Mouse (Mus musculus): Measurements from ENCODE around the gene Shc2.

The Shc2 gene

DNA sequence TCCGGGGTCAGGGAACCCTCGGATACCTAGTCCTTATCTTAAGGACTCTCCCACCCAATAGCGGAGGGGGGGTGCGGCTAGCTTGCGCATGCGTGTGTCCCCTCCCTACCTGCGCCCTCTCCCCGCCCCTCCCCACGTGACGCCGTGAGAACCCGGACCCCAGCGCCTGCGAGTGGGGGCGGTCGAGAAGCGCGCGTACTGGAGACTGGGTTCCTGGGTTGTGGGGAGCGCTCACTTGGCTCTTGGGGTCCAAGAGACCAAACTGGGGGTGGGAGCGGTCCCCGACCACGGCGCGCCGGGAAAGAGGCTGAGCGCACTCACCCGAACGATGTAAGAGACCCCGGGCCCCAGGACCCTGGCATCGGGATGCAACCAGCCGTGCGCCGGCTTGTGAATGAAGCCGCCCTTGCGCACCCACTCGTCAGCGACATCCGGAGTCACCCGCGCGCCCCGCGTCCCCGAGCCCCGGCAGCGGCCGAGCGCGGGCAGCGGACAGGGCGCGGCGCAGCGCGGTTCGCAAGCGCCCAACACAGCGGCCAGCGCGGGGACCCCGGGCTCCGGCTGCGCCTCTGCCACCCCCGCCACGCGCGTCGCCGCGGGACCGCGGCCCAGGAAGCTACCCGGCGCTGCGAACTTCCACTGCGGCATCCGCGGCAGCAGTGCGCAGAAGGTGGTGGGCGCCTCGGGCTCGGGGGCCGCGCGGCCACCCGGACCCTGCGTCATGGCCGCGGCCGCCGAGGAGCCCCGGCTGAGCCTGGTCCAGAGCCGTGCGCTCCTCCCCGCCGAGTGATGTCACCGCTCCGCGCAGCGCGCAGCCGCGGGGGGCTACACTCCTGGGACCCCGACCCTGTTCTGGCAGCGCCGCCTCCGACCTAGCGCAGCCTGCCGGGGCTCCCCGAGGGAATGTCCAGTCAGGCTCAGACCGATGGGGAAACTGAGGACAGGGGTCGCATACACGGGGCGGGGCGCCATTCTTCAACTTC lies at the start of gene Shc2:
Gene Shc2, minus strand, starts transcription at position 791 of the 983 bp plus-strand sequence.
- peak; percentile 78 for DNase-seq

DNA sequence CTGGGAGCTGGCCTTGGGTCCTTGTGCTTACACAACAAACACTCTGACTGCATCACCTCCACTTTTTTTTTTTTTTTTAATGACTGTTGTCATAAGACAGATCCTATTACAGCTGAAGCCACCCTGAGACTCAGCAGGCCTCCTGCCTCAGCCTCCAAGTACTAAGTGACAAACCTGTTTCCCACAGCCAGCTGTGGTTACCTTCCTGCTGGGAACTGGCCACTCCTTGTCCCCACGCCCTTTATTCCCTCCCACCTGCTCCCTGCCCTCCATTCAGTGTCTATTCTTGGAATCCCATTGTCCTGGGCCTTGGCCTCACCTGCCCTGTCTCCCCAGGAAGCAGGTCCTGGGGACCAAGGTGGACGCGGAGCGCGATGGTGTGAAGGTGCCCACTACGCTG lies 49.8 kb upstream of the Shc2 start:
- no peak for DNase-seq

DNA sequence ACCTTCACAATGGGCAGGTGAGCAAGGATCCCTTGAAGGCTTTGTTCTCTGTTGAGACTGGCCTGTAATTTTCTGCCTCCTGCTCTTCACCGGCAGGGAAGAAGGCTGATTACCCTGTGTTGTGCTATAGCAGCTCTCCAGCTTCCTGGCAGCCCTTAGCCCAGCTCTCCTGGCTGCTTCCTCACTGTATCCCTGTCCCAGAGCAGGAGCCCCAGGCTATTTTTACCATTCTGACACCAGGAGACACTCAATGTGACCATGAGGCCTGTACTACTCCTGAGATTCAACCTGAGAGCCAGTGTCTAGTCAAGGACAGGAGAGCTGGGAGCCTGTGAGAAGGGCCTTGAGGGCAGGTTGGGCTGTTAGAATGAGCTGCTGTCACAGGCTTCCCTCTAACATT lies 49.0 kb upstream of the Shc2 start:
- no peak for DNase-seq

DNA sequence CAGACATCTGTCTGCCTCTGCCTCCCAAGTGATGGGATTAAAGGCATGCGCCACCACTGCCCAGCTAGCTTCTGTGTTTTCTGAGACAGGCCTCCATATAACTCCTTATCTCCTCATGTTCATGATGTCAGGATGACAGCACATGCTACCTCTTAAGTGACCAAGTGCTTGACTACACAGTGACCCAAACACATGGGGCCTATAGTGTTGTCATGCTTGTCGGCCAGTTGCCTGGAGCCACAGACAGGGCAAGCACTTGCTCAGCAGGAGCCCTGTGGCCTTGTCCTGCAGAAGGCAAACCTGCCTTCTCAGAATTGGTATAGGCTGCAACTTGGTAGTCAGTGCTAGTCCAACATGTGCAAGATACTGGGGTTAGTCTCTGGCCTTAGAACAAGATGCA lies 48.5 kb upstream of the Shc2 start:
- no peak for DNase-seq

GRCm38 (mm10) chr10:79684770-79685600 lies 47.3 kb upstream of the Shc2 start:
- no peak for DNase-seq

DNA sequence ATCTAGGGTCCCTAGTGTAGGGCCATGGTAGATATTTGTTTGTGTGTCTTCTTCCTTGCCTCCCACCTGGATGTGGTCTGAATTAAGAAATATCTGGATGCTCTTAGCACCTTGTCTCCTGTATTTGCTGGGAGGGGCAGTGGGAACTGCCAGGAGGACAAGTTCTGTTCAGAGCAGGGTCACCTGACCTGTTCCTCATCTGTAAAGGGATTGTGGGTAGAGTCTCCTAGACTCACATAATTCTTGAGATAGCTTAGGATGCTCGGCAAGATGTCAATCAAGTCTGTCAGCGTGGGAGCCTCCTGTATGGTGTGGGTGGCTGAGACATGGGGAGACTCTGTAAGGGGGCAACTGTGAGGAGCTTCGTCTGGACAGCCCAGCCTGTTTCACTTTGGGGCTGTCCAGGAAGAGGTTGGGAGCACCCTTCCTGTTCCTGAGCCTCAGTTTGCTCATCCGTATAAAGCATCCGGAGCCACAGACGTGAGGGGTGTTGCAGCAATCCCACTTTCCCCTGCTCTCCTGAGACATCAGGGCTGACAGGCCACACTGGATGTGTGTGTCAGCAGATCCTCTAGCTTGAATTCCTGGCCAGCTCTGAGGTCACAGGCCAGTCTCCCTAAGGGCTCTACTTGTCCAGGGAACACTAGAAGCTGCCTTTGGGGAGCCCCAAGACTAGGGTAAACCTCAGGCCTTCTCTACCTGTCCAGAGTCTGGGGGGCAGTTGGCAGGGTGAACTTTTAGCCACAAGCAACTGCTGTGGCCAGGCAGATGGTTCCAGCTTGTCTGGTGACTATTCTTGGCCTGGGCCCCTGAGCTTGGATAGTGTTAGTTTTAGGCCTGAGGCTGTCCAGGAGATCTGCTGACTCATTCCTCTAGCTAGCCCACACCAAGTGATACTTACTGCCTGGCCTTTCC lies 46.3 kb upstream of the Shc2 start:
- DNase-seq: no peak

DNA sequence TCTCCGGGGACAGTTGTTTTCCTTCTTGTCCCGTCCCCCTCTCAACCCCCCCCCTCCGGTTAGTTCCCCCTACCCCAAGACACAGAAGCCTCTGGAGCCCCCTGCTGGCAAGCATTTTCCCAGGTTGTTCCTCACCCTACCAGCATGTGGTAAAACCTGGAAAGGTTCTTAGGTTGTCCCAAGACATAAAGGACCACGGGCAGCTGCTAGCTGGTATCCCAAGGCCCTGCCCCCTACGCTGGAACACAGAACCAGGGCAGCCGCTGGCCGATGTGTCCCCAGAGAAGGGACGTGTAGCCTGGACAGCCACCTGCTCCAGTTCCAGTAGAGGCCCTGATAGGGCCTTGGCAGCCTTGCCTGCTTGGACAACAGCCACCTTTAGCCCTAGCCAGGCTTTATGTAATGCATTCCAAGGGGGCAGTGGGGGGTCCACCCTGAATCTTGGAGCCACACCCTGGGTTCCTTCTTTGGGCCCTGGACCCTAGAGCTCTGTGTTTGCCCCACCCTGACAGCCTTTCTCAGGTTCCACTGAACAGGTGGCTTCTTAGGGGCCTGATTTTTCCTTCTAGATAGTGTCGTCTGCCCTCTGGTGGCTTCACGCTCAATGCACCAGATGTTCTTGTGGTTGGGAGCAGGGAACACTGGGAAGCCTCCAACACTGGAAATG lies 45.3 kb upstream of the Shc2 start:
- peak; percentile 69 for DNase-seq

DNA sequence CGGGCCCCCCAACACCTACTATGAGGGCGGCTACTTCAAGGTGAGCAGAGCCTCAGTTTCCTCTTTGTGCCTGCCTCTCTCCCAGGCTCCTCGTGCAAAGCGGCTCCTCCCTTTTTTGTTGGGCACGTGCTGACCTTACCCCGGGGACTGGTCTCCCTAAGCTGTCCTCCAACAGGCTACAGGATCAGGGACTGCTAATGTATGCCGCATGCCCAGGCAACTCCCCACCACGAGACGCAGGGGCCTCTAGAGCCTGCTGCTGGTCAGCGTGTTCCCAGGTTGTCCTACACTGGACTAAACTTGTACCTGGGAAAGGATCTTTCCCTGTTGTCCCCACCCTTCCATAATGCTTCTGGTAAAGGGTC lies 44.8 kb upstream of the Shc2 start:
- DNase-seq: peak; percentile 62

DNA sequence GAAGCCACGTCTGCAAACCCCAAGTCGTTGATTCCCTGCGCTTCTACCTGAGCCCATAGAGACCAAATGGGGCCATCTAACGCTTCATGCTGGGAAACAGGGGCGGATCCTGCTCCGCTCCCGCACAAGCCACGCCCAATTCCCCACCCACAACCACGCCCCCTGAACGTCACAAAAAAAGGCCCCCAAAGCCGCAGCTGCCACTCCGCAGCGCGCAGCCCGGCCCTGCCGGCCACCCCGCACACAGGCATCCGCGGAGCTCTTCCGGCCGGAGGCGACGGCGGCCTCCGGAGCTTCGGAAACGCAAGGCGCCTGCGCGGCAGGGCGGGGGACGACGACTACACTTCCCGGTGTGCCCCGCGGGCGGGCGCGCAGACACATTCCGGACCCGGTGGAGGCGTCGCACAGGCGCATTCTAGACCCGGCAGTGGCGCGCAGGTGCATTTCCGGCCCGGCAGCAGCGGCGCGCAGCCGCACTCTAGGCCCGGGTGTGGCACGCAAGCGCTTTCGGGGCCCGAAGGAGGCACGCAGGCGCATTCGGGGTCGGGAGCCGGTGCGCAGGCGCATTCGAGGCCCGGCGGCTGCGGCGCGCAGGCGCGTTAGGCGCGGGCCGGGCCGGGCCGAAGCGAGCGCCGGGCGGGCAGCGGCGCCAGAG lies 44.0 kb upstream of the Shc2 start, which contains the start of gene Cdc34:
Gene Cdc34, plus strand, starts transcription at position 605 of the 655 bp plus-strand sequence.
- DNase-seq: peak; percentile 100

DNA sequence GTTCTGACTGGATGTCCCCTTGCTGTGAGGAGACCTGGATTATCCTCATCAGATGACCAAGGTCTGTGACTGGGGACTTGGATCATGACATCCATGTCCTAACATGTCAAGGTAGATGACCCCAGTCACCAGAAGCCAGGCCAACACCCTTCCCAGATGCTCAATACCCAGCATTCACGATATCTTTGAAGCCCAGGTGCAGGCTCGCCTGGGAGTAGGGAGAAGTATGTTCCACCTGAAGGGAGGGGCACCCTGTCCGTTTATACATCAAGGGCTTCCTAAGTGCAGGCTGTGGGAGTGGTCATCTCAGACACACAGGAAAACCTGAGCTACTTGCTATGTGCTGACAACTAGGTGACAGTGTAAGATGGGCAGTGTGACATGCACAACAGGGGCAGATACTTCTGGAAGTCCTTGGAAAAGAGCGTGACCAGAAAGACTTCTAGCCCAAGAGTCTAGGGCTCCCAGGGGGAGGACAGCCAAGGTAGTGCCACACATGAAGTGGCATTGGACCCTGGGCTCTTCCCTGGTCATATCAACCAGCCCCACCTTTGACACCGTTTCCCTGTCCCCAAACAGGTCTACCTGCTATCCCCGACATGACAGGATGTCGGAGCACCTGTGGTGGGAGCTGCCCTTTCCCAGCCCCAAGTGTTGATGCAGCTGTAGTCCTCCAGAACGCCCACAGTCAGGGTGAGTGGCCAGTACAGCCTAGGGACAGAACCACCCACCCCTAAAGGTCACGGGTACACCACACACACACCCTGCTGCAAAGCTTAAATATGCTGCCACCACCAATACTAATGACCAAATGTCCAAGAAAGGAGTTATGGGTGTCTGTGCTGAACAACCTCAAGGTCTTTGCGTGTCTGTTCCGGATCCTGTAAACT lies 43.1 kb upstream of the Shc2 start:
- peak; percentile 63 for DNase-seq

GRCm38 (mm10) chr10:79675346-79676035 lies 37.8 kb upstream of the Shc2 start:
- DNase-seq: no peak

GRCm38 (mm10) chr10:79673054-79673453 lies 35.3 kb upstream of the Shc2 start:
- DNase-seq: no peak

DNA sequence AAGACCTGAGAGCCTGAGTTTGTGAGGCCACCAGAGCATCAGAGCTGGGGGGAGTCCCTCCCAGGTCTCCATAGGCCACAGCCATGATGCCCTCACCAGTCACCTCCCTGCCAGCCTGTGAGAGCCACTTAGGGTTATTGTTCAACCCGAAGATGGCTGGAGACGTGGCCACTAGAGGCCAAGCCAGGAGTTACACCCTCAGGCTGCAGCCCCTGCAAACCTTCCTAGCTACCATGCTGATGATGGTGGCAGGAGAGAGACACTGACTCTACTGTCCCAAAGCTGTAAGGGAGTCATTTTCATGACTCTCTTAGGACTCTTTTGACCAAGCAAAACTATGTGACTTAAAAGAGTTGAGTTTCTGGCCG lies 34.4 kb upstream of the Shc2 start:
- DNase-seq: no peak

DNA sequence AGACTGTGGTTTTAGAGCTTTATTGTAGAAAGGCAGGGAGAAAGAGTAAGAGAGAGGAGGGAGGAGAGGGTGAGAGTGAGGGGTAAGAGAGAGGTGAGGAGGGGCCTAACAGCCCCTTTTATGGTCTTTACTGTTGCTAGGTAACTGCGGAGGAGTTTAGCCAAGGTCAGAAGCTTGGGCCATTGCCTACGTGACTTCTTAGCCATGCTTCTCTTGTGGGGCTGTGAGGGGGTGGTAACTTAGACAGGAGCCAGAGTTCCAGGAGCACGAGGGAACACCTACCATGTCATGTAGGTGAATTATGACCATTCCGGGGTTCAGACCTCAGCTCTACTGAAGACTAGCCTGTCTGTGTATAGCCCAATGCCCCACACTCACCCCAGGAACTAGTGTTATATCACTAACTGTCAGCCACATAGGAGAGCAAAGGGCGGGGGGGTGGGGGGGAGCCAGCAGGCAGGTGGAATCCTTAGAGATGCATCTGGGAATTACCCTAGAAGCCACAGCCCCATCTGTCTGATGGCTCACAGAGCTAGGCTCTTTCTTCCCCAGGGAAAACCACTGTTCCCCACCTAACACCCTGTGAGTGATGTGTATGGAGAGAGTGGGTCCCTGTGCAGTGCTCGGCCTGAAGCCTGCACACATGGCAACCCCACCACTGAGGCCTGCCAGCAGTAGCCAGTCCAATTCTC lies 33.8 kb upstream of the Shc2 start:
- no peak for DNase-seq

GRCm38 (mm10) chr10:79670071-79670888 lies 32.6 kb upstream of the Shc2 start:
- no peak for DNase-seq

DNA sequence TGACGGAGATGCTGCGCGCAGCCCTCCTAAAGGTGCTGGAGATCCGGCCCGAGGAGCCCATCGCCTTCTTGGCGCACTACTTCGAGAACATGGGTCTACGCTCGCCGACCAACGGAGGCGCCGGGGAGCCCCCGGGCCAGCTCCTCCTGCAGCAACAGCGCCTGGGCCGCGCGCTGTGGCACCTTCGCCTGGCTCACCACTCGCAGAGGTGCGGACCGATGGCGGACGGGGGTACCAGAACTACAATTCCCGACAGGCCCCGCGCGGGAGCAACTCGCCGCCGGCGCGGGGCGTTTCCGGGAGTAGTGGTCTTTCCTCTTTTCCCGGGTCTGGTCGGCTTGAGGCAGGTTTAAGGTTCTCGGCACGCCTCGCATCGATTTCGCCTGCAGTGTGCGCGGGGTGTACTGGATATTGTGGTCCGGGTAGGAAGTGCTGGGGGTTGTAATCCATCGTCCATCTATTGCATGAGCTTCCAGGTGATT lies 31.9 kb upstream of the Shc2 start:
- DNase-seq: peak; percentile 81

- peak; percentile 95 for DNase-seq
Measured at GRCm38 (mm10) chr10:79668771-79669575, 31.3 kb upstream of the Shc2 start, which contains the start of gene Tpgs1. Tpgs1 (plus strand) TSS chr10:79669369.
